Mouse (Mus musculus) gastrocnemius, postnatal 14 days (tissue): ENCODE measurements around the gene Pik3ap1. TPM values are rescaled to one million over a fixed set of nuclear protein-coding genes. Genes with fewer than 3 reads are reported as not detected.

ENCODE experiments used
- DNase-seq: peaks from one replicate; pipeline ENCODE4 v3.0.0; 2021; ENCODE audit warnings: mixed read lengths
- intact Hi-C: fragments of 180-260 bp; cut with DNase I; formaldehyde crosslinking; loops from one replicate; pipeline ENCODE4 v1.15.1; 2025; ENCODE audit warnings: low total_unique reads
- total RNA-seq, 2 experiments: library from RNA; stranded (reverse); gene quantifications; 2 replicates each; pipeline ENCODE4 v1.2.3; 2021

The Pik3ap1 gene
- total RNA-seq, 2 experiments from 2014 or later: 0.38 to 0.70 TPM

DNA sequence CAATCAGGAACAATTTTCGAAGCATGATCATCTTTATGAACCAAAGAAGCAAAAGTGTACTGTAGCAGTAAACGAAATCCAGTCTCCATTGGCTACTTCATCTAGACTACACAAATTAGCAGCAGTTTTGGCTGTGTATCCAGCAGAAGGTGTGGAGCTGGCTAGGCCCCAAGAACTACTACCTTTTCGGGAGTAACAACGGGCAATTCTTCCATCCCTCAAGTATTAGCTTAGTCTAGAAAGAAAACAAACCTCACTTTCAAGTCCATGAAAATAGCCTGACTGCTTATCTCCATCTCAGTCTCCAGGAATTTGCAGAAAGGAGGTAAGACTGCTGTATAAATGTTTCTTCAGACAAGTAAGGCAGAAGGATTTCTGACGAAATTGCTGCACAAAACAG lies 130.3 kb downstream of the Pik3ap1 start:
- DNase-seq: no peak
- intact Hi-C loops: no loop called here

DNA sequence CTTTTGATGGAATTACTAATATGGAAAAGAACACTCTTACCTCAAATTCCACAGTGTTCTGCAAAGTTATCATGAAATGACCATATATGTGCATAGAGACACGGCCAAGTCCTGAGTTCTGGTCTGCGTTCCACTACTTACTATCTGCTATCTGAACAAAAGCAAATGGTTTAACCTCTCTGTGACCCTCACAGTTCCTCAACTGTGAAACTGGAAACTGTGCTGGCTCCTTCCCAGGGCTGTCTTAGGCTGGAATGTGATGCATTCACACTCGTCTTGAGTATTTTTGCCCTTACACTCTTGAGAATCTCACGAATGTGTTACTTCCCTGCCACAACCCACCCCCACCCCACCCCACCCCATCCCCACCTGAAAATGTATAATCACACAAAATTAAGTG lies 135.9 kb downstream of the Pik3ap1 start:
- intact Hi-C loops: no loop called here
- DNase-seq: no peak

DNA sequence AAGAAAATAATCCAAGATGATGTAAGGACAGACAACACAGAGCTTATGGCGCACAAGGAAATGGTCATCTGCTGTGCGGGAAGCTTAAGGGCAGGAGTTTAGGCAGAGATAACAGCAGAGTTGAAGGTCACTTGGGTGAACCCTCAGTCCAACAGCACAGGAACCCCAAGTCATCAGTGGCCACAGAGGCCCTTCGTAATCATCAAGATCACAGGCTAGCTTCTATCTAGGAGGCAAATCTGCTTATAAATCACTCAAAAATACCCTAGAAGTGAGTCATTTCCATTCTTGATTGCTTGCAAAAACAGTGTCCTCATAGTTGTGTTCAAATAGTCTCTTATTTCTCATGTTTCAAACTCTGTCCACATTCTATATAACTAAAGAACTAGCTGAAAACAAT lies 136.6 kb downstream of the Pik3ap1 start:
- intact Hi-C loops: no loop called here

DNA sequence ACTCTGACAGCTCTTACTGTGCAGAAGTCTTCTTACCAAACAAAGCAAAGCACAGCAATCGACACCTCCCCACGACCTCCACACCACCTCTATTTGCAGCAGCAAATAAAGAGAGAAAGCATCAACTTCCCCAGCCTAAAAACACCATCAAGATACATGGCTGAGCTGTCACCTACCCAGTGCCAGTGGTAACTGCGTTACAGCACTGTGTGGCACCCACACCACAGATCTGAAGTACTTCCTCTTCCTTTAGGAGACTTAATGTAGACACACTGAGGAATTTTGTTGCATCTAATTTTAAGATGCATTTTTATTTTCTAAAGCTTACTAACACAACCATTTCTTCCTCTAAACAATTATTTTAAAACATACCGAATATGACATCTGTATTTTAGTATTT lies 138.6 kb downstream of the Pik3ap1 start:
- DNase-seq: no peak
- intact Hi-C loops: no loop called here

More for the DNA sequence above, 136.6 kb downstream of the Pik3ap1 start:
- no peak for DNase-seq

DNA sequence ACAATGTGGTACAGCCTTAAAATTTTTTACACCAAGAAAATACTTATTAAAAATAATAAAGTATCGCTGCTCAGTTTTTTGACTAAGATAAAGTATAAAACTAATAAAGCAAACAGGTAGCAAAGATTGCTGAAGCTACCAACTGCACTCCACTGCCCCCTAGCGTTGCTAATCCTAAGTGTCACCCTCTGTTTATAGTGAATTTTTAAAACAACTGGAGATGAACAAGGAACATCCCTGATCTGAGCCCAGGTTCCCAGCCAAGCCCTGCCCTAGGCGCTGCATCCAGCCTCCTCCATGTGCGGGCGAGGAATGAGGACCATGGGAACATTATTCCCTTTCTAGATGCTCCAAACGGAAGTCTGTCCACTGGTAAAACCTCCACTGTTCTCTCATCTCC lies 140.3 kb downstream of the Pik3ap1 start:
- DNase-seq: peak; percentile 46
- intact Hi-C loops: loop anchor here (5.0 kb wide), 1 partner anchor 137 kb away; no protein-coding TSS in a partner anchor

DNA sequence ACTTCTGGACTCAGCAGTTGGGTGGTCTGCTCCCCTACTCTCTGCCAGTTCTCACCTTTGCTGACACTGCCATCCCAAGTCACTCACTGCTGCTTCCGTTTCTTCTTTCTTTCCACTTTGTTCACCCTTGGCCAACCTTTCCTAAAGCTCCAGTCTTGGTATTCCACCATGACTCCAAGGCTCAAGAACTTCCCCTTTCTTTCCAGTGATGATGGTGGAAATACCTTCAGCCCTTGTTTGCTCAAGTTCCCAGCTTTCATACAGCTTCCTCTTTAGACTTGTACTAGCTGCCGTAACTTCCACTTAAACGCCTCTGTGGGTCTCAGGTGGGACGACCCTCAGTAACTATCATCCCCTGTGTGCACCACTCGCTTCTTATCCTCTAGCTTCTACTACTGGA lies 142.9 kb downstream of the Pik3ap1 start:
- DNase-seq: no peak
- intact Hi-C loops: loop anchor here (5.0 kb wide), 1 partner anchor 135 kb away; no protein-coding TSS in a partner anchor

DNA sequence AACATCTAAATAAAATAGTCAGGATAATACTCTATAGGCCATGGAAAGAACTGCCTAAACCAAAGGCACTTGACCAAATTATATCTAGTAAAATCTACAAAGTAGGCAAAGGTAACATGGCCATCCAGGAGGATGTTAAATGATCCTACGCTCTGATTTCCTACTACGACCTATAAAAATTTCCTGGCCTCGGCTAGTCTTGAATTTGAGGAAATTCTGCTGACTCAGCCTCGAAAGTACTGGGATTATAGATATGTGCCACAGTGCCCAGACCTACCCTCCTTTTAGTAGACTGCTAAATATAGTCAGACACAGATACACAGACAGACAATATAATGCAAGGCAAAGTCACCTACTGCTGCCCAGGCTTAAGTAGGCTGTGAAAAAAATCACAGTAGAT lies 151.2 kb downstream of the Pik3ap1 start:
- intact Hi-C loops: no loop called here
- no peak for DNase-seq

Other genes with a start within 250 kb of the Pik3ap1 start
- gene Tll2, start 178.3 kb downstream of the Pik3ap1 start, total RNA-seq: under 1 TPM; 0.16 to 0.27 TPM
- 10 to 100 TPM; 73.7 to 78.2 TPM for gene Tm9sf3, start 121.1 kb downstream of the Pik3ap1 start, total RNA-seq
- gene Lcor, start 97.5 kb upstream of the Pik3ap1 start, total RNA-seq: 10 to 100 TPM; 12.0 to 12.2 TPM
- gene Gm340, start 197.3 kb upstream of the Pik3ap1 start, total RNA-seq: 1 to 10 TPM; 6.1 to 7.7 TPM